Mouse (Mus musculus): ENCODE results near the gene Ninj1.

The Ninj1 gene

GRCm38 (mm10) chr13:49195651-49196050 lies 8.4 kb downstream of the Ninj1 start:
- in situ Hi-C loops (cut with MboI, MseI): no loop called here

GRCm38 (mm10) chr13:49196211-49196610 lies 8.9 kb downstream of the Ninj1 start:
- in situ Hi-C loops (cut with MboI, MseI): no loop called here

- in situ Hi-C loops (cut with MboI, MseI): no loop called here
Observed at GRCm38 (mm10) chr13:49196766-49197165, 9.5 kb downstream of the Ninj1 start.

GRCm38 (mm10) chr13:49198734-49199133 lies 11.4 kb downstream of the Ninj1 start:
- in situ Hi-C loops (cut with MboI, MseI): no loop called here

GRCm38 (mm10) chr13:49199891-49200290 lies 12.6 kb downstream of the Ninj1 start:
- in situ Hi-C loops (cut with MboI, MseI): no loop called here

GRCm38 (mm10) chr13:49200688-49201087 lies 13.4 kb downstream of the Ninj1 start:
- in situ Hi-C loops (cut with MboI, MseI): no loop called here

GRCm38 (mm10) chr13:49202556-49202955 lies 15.3 kb downstream of the Ninj1 start:
- in situ Hi-C loops (cut with MboI, MseI): no loop called here

- in situ Hi-C loops (cut with MboI, MseI): no loop called here
Observed at GRCm38 (mm10) chr13:49205381-49205998, 18.2 kb downstream of the Ninj1 start.

GRCm38 (mm10) chr13:49206341-49206740 lies 19.1 kb downstream of the Ninj1 start:
- in situ Hi-C loops (cut with MboI, MseI): no loop called here

GRCm38 (mm10) chr13:49209306-49209705 lies 22.0 kb downstream of the Ninj1 start:
- in situ Hi-C loops (cut with MboI, MseI): no loop called here

GRCm38 (mm10) chr13:49212711-49213500 lies 25.6 kb downstream of the Ninj1 start:
- in situ Hi-C loops (cut with MboI, MseI): no loop called here

- in situ Hi-C loops (cut with MboI, MseI): no loop called here
Observed at GRCm38 (mm10) chr13:49213531-49213932, 26.2 kb downstream of the Ninj1 start.

- in situ Hi-C loops (cut with MboI, MseI): no loop called here
Observed at GRCm38 (mm10) chr13:49214454-49214853, 27.2 kb downstream of the Ninj1 start.

GRCm38 (mm10) chr13:49215128-49215503 lies 27.8 kb downstream of the Ninj1 start:
- in situ Hi-C loops (cut with MboI, MseI): no loop called here

- in situ Hi-C loops (cut with MboI, MseI): no loop called here
Observed at GRCm38 (mm10) chr13:49215504-49216219, 28.4 kb downstream of the Ninj1 start, which contains the start of gene Card19. Gene Card19, minus strand, starts transcription at chr13:49216037.

GRCm38 (mm10) chr13:49216220-49216552 lies 28.9 kb downstream of the Ninj1 start:
- in situ Hi-C loops (cut with MboI, MseI): no loop called here

- in situ Hi-C loops (cut with MboI, MseI): no loop called here
Observed at GRCm38 (mm10) chr13:49216808-49217561, 29.7 kb downstream of the Ninj1 start.

GRCm38 (mm10) chr13:49218651-49219050 lies 31.4 kb downstream of the Ninj1 start:
- in situ Hi-C loops (cut with MboI, MseI): no loop called here

GRCm38 (mm10) chr13:49219367-49219766 lies 32.1 kb downstream of the Ninj1 start:
- in situ Hi-C loops (cut with MboI, MseI): no loop called here

GRCm38 (mm10) chr13:49220912-49221311 lies 33.6 kb downstream of the Ninj1 start:
- in situ Hi-C loops (cut with MboI, MseI): no loop called here

GRCm38 (mm10) chr13:49224314-49224713 lies 37.0 kb downstream of the Ninj1 start:
- in situ Hi-C loops (cut with MboI, MseI): no loop called here

GRCm38 (mm10) chr13:49224729-49225128 lies 37.4 kb downstream of the Ninj1 start:
- in situ Hi-C loops (cut with MboI, MseI): no loop called here

Data from T-helper 17 cell (primary cell).